Mouse (Mus musculus) gastrocnemius, adult 8-10 months (tissue): Measurements from ENCODE around the gene Efr3b. TPM values are rescaled to one million over a fixed set of nuclear protein-coding genes. Genes with fewer than 3 reads are reported as not detected.

Source experiments
- total RNA-seq, 4 experiments: library from RNA; stranded (reverse); gene quantifications; 2 replicates each; pipeline ENCODE4 v1.2.4; 2022

Gene Efr3b
- total RNA-seq, 4 experiments from 2014 or later = 2.0 to 5.9 (median 3.4) TPM

Other genes starting within 250 kb of the Efr3b start
- 10 to 100 TPM; 43.3 to 60.4 (median 52.8) TPM for gene Dnmt3a, start 232.9 kb downstream of the Efr3b start, total RNA-seq
- gene Pomc, start 84.0 kb downstream of the Efr3b start, total RNA-seq = under 1 TPM in 1 of 4 experiments, not detected in 3; 0.24 TPM
- gene Dnajc27, start 43.7 kb upstream of the Efr3b start, total RNA-seq = 10 to 100 TPM; 30.6 to 46.6 (median 38.2) TPM
- 1 to 10 TPM in 3 of 4 experiments, under 1 TPM in 1; 0.85 to 1.5 (median 1.3) TPM for gene Adcy3, start 94.2 kb upstream of the Efr3b start, total RNA-seq
- 1 to 10 TPM; 5.1 to 7.8 (median 6.0) TPM for gene Ptrhd1, start 195.1 kb upstream of the Efr3b start, total RNA-seq
- gene Cenpo, start 195.4 kb upstream of the Efr3b start, total RNA-seq = 1 to 10 TPM; 1.3 to 2.6 (median 2.0) TPM